Mouse (Mus musculus): ENCODE data around the gene Cit. TPM values are rescaled to one million over a fixed set of nuclear protein-coding genes. Genes with fewer than 3 reads are reported as not detected.

Cit gene
- total RNA-seq, 2 experiments from 2014 or later = 41.8 to 51.8 TPM

DNA sequence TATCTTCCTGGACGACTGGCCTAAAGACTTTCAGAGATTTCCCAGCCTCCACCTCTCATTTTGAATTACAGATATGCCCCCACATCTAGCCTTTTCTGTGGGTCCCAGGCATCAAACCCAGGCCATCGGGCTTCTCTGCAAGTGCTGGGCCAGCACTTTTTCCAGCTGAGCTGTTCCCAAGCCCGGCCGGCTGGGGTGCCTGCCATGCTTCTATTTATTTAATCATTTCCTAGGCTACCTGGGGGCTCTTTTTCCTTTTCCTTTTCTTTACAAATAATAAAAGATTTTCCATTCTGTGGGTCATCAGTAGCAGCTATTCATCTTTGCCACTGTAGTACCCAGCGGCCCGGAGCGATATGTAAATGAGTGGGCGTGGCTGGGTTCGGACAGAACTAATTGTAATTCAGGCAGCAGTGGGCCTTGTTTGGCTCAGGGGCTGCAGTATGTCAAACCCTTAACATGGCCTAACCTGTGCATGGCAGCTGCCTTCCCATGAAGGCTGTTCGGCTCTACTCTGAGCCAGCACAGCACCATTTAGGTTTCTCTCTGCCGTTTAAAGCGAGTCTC is 4.3 kb downstream of the Cit start:
- no peak for ATAC-seq (replicated peaks; ENCODE audit: low FRiP score, low TSS enrichment, poor library complexity, severe bottlenecking)

GRCm38 (mm10) chr5:115850250-115851028 is 5.4 kb downstream of the Cit start:
- ATAC-seq (replicated peaks; ENCODE audit: low FRiP score, low TSS enrichment, poor library complexity, severe bottlenecking) = no peak

DNA sequence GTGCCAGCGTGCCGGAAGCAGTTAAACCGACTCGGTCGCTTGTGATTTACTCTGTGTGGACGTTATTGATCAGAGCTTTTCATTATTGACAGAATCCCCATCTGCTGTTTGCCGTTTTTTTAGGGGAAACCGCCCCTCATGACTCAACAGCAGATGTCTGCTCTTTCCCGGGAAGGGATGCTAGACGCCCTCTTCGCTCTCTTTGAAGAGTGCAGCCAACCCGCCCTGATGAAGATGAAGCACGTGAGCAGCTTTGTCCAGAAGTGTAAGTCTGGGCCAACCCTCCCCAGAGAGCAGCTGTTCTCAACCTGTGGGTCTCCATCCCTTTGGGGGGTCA is 5.9 kb downstream of the Cit start:
- no peak for ATAC-seq (replicated peaks; ENCODE audit: low FRiP score, low TSS enrichment, poor library complexity, severe bottlenecking)

DNA sequence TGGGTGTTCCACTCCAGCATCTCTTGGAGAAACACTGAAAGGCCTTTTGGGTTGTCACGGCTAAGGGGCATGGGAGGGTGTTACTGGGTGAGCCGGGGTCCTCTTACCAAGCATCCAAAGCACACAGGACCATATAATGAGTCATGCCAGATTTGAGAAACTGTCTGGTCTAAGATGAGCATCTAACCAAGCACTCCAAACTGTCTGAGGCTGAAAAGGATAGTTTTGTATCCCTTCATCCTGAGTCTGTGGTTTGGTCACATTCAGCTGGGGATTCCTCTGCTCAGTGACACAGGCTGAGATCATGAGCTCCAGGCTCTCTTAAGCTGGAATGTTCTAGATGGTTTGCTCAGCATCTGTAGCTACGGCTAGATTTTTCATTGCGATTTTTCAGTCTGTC is 7.4 kb downstream of the Cit start:
- no peak for ATAC-seq (replicated peaks; ENCODE audit: low FRiP score, low TSS enrichment, poor library complexity, severe bottlenecking)

GRCm38 (mm10) chr5:115853691-115854090 is 8.6 kb downstream of the Cit start:
- ATAC-seq (replicated peaks; ENCODE audit: low FRiP score, low TSS enrichment, poor library complexity, severe bottlenecking) = no peak

GRCm38 (mm10) chr5:115854370-115854769 is 9.3 kb downstream of the Cit start:
- ATAC-seq (replicated peaks; ENCODE audit: low FRiP score, low TSS enrichment, poor library complexity, severe bottlenecking) = no peak

- ATAC-seq (replicated peaks; ENCODE audit: low FRiP score, low TSS enrichment, poor library complexity, severe bottlenecking) = no peak
Observed at GRCm38 (mm10) chr5:115858652-115859051, 13.6 kb downstream of the Cit start.

DNA sequence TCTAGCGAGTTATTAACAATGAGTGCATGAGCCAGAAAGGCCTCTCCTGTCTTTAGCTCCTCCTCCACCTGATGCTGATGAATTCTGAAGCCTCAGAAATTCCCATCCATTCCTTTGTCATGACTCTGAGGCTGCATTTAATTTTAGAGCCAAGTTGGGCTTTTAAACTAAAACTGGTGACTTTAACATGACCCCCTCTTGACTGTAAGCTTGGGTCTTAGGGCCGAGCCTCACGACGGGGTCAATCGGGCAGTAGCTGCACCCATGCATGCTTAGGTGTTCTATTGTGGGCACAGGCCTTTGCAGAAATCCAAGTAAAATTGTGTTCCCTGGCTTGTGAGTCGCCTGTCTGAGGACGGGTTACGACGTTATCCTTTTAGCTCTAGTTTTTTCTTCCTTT is 14.4 kb downstream of the Cit start:
- ATAC-seq (replicated peaks; ENCODE audit: low FRiP score, low TSS enrichment, poor library complexity, severe bottlenecking) = no peak

DNA sequence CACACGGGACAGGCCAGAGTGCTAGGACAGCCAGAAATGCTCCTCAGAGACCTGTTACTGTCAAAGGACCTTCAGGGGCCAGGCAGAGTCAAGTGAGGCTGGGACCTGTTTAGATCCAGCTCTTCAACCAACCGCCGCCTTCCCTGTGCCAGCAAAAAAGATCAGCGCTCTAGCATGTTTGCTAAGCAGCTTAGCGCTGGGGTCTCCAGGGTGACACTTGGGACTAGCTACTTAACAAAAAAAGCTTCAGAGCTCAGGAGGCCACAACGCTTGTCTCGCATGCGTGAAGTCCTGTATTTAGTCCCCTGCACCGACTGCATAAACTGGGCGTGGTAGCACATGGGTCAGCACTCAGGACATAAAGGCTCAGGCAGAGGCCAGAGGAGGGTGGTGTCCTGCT is 16.9 kb downstream of the Cit start:
- no peak for ATAC-seq (replicated peaks; ENCODE audit: low FRiP score, low TSS enrichment, poor library complexity, severe bottlenecking)

DNA sequence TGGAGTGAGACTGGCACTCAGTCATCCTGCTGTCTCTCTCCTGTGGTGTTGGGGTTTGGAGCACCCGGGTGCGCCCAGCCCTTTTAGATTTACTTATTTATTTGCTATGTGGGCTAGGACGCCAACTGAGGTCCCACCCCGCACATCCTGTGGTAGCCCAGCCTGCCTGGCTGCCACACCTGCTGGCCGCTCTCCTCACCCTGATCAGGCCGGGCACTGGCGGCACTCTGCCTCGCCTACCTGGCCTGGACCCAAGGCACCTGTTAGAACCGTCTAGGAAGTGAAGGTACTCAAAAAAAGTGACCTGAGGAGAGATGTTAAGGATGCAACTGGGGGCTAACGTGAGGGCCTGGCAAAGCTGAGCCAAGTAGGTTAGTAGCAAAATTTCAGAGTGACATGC is 17.4 kb downstream of the Cit start:
- no peak for ATAC-seq (replicated peaks; ENCODE audit: low FRiP score, low TSS enrichment, poor library complexity, severe bottlenecking)

- no peak for ATAC-seq (replicated peaks; ENCODE audit: low FRiP score, low TSS enrichment, poor library complexity, severe bottlenecking)
Observed at GRCm38 (mm10) chr5:115866296-115866695, 21.2 kb downstream of the Cit start.

DNA sequence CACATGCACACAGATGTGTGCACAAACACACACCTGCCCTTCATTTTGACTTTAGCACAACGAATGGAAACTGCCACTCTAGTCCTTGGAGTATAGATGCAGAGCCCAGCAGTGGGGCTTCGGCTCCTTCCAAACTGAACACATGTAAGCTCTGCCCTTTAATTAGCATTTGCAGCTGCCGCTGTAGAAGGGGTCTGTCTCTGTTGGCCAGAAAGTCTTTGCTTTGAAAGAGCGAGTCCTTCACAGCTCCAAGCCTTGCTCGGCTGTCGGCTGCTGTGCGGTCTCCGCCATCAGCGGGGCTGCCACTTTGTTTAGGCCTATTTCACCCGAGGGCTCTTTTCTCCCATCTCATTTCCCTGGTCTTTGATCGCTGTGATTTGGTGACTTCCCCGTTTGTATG is 23.5 kb downstream of the Cit start:
- ATAC-seq (replicated peaks; ENCODE audit: low FRiP score, low TSS enrichment, poor library complexity, severe bottlenecking) = no peak

- ATAC-seq (replicated peaks; ENCODE audit: low FRiP score, low TSS enrichment, poor library complexity, severe bottlenecking) = no peak
Observed at GRCm38 (mm10) chr5:115869198-115869597, 24.1 kb downstream of the Cit start.

GRCm38 (mm10) chr5:115871153-115871552 is 26.1 kb downstream of the Cit start:
- no peak for ATAC-seq (replicated peaks; ENCODE audit: low FRiP score, low TSS enrichment, poor library complexity, severe bottlenecking)

DNA sequence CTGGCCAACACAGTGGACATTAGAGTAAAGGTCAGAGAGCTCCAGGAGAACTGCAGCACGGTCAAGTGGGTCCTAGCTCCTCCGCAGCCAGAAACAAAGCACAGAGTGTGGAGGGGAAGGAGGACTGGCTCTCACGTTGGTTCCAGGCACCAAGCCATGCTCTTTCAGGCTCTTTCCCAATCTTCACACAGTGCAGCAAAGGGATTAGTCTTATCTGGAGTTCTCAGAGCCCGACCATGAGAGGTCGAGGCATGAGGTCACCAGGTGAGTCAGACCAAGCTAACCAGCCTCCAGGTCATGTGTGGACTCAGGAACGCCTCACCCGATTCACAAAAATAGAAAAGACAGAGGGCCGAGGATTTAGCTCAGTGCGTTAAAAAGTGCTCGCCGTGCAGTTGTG is 27.0 kb downstream of the Cit start:
- ATAC-seq (replicated peaks; ENCODE audit: low FRiP score, low TSS enrichment, poor library complexity, severe bottlenecking) = no peak

DNA sequence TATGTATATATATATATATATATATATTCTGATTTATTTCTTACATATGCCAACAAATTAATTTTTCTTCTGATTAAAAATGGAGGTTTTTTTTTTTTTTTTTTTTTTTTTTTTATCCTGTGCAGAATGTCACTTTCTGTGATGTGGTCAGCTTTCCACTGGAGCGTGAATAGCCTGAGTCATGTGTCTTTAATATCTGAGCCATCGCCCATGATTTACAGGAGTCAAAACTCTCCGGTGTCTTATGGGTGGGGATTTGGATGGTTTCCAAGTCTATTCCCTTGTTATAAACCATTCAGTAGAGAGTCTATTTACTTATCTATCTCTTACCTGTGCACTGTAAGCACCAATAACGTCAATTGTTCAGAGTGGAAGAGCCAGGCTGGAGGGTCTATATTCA is 27.9 kb downstream of the Cit start:
- ATAC-seq (replicated peaks; ENCODE audit: low FRiP score, low TSS enrichment, poor library complexity, severe bottlenecking) = no peak

DNA sequence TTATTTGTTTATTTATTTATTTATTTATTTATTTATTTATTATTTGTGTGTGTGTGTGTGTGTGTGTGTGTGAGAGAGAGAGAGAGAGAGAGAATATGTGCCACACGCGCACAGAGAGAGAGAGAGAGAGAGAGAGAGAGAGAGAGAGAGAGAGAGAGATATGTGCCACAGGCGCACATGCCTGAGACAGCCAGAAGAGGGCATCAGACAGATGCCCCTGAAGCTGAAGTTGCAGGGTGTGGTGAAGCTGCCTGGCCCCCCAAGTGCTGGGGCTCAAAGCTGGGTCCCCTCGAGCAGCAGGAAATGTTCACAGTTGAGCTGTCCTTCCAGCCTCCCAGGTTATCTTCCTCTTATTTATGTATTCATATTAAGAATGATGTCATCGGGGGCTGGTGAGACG is 32.3 kb downstream of the Cit start:
- ATAC-seq (replicated peaks; ENCODE audit: low FRiP score, low TSS enrichment, poor library complexity, severe bottlenecking) = no peak

GRCm38 (mm10) chr5:115882165-115882564 is 37.1 kb downstream of the Cit start:
- ATAC-seq (replicated peaks; ENCODE audit: low FRiP score, low TSS enrichment, poor library complexity, severe bottlenecking) = no peak

DNA sequence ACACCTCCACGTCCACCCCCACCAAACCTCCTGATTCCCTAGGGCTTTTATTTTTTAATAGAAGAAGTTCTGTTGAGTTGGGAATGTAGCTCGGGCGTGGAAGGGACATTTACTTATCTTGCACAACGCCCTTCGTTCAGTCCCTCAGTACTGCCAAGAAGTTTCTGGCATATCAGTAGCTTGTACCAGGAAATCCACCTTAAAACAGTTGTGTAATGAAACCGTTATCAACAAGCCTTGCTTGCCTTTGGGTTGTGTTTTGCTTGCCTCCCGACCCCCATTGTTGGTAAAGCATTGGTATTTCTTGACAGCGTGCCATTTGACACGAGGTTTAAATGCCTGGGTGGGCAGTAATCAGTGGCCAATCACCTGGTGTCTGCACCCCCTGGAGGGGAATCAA is 39.4 kb downstream of the Cit start:
- ATAC-seq (replicated peaks; ENCODE audit: low FRiP score, low TSS enrichment, poor library complexity, severe bottlenecking) = peak; percentile 86

DNA sequence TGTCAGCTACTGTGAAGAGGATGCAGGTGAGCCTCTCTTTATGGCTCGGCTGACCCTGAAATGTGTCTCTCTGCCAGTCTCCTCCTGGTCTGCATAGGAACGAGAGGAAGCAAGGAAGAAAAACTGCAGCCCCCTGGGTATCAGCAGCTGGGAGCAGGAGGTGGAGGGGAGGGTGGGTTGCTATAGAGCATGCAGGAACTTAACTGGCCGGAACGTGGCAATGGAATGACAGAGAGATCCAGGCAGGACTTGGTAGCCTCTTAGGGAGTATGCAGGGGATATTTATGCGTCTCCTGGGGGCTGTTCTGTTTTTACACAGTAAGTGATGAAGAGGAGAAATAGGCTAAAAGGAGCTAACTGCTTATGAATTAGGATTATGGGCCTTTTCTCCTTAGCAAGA is 48.7 kb downstream of the Cit start:
- no peak for ATAC-seq (replicated peaks; ENCODE audit: low FRiP score, low TSS enrichment, poor library complexity, severe bottlenecking)

DNA sequence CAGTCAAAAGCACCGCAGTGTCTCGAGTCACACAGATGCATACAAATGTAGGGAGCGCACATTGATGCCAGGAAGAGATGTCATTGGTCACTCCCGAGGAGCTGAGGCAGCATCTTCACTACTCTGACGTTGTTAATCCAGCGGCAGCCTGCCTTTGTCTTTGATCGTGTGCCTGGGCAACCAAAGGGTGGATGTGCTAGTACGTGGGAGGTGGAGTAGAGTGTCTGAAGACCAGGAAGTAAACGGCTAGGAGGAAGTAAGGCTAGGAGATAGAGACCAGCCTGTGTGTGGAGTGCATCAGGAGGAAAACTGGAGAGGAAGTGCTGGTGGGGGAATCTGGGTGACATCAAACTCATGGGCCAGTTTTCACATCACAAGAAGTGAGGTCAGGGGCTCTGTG is 52.0 kb downstream of the Cit start:
- no peak for ATAC-seq (replicated peaks; ENCODE audit: low FRiP score, low TSS enrichment, poor library complexity, severe bottlenecking)

Measured in megakaryocyte-erythroid progenitor cell, adult 5-6 weeks (primary cell).